Mouse (Mus musculus): ENCODE data around the gene Rbm42. TPM values are rescaled to one million over a fixed set of nuclear protein-coding genes. Genes with fewer than 3 reads are reported as not detected.

The Rbm42 gene
- polyA plus RNA-seq, 1 experiment from 2014 or later, result 101 TPM

DNA sequence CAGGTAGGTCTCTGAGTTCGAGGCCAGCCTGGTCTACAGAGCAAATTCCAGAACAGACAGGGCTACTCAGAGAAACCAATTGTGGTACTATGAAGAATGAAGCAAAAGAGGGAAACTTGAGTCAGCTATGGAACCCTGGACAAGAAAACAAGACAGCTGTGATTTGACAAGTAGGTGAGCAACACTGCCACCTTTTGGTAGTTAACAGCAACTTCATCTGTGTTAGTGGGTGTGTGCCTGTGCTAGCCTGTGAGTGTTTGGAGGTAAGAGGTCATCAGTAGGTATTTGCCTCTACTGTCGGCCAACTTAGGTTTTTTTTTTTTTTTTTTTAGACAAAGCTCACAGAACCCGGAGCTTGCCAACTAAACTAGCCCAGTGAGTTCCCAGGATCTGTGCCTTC is 19.1 kb upstream of the Rbm42 start:
- no peaks in the 10 kb centered on the region for H3K9me3 ChIP-seq (ENCODE audit: control insufficient read depth, low read length)
- DNase-seq (ENCODE audit: low spot score) (no peak), ATAC-seq (replicated peaks; ENCODE audit: low FRiP score) (no peak)
- no peak overlapping the region for H3K4me2 ChIP-seq
- H3K27ac ChIP-seq (ENCODE audit: low read depth, low read length), result no peak overlapping the region
- no peak overlapping the region for H3K4me3 ChIP-seq (ENCODE audit: low read depth, low read length)
- no peaks in the 10 kb centered on the region for H3K36me3 ChIP-seq (ENCODE audit: control insufficient read depth, insufficient read depth, low read length)
- no peaks in the 10 kb centered on the region; the same call in 1 of the 2 replicates for H3K27me3 ChIP-seq (replicated peaks; ENCODE audit: control insufficient read depth, insufficient read depth, low read length)
- peaks cover 3% of the 10 kb centered on the region; the same call in 1 of the 2 replicates for H3K4me1 ChIP-seq (replicated peaks; ENCODE audit: control insufficient read depth, insufficient read depth, low read length)
- 20% methylated on average over 3 of the region's 3 CpGs for WGBS
- no peak overlapping the region for H3K9ac ChIP-seq (ENCODE audit: low read depth, low read length)

DNA sequence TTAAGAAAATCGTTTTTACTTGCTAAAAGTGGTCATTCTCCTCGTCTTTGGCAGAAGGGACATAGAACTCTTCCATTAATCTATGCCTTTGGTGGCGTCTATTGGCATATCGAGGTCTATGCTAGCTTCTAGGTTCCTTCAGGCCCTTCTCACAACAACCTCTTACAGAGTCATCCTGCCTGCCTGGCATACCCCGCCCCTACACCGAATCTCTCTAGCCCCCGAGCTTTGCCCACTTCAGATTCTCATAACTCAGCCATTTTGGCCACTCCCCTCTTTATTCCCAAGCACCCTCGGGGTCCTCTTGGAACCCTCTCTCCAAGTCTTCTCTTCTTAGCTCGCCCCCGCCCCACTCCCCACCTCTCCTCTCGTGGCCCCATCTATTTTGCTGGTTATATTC is 15.2 kb upstream of the Rbm42 start:
- Histone ChIP-seq H3K4me2 (peak overlapping the region; percentile 95), H3K27me3 (replicated peaks; ENCODE audit: control insufficient read depth, insufficient read depth, low read length) (no peaks in the 10 kb centered on the region; the same call in 1 of the 2 replicates), H3K9ac (ENCODE audit: low read depth, low read length) (peak overlapping the region; percentile 93), H3K27ac (ENCODE audit: low read depth, low read length) (no peak overlapping the region), H3K9me3 (ENCODE audit: control insufficient read depth, low read length) (no peaks in the 10 kb centered on the region), H3K4me3 (ENCODE audit: low read depth, low read length) (peak overlapping the region; percentile 83), H3K36me3 (ENCODE audit: control insufficient read depth, insufficient read depth, low read length) (peaks cover 14% of the 10 kb centered on the region), H3K4me1 (replicated peaks; ENCODE audit: control insufficient read depth, insufficient read depth, low read length) (peaks cover 3% of the 10 kb centered on the region; the same call in 1 of the 2 replicates)
- DNase-seq (ENCODE audit: low spot score) (no peak), ATAC-seq (replicated peaks; ENCODE audit: low FRiP score) (peak; percentile 26; the same call in 1 of the 2 replicates)
- WGBS, result 7% methylated on average over 11 of the region's 11 CpGs

GRCm38 (mm10) chr7:30664529-30665200 is 14.5 kb upstream of the Rbm42 start, which contains the start of gene Haus5:
Haus5 (minus strand) TSS chr7:30664994.
- H3K4me1 ChIP-seq (replicated peaks; ENCODE audit: control insufficient read depth, insufficient read depth, low read length), result peaks cover 3% of the 10 kb centered on the region; the same call in 1 of the 2 replicates
- no peaks in the 10 kb centered on the region for H3K9me3 ChIP-seq (ENCODE audit: control insufficient read depth, low read length)
- peaks cover 18% of the 10 kb centered on the region for H3K36me3 ChIP-seq (ENCODE audit: control insufficient read depth, insufficient read depth, low read length)
- DNase-seq (ENCODE audit: low spot score), result peak; percentile 90
- H3K4me2 ChIP-seq, result peak within 1 kb of the TSS; percentile 95
- H3K27ac ChIP-seq (ENCODE audit: low read depth, low read length), result peak within 1 kb of the TSS; percentile 52
- H3K4me3 ChIP-seq (ENCODE audit: low read depth, low read length), result peak within 1 kb of the TSS; percentile 83
- H3K9ac ChIP-seq (ENCODE audit: low read depth, low read length), result peak within 1 kb of the TSS; percentile 93
- WGBS, result 1% methylated on average over 34 of the region's 34 CpGs
- no peaks in the 10 kb centered on the region; the same call in 1 of the 2 replicates for H3K27me3 ChIP-seq (replicated peaks; ENCODE audit: control insufficient read depth, insufficient read depth, low read length)
- peak; percentile 90 for ATAC-seq (replicated peaks; ENCODE audit: low FRiP score)

DNA sequence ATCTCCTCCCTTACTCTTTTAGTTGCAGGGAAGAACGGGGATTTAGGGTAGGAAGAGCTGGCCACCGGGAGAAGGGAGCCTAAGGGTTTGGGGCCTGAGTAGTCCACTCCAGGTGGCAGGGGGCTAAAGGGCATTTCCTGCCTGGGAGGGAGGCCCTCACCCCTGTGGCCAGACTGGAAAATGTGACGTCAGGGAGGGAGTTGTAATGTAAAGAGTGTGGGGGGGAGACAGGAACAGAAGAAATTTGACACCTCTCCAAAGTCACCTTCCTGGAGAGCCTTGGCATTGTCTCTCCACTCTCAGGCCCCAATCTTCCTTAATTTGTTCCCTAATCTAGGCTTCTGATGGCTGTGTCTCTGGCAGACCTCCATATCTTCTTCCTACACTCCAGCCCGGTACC is 11.0 kb downstream of the Rbm42 start:
- Histone ChIP-seq H3K36me3 (ENCODE audit: control insufficient read depth, insufficient read depth, low read length) (peaks cover 21% of the 10 kb centered on the region), H3K9me3 (ENCODE audit: control insufficient read depth, low read length) (no peaks in the 10 kb centered on the region), H3K4me2 (no peak overlapping the region), H3K27me3 (replicated peaks; ENCODE audit: control insufficient read depth, insufficient read depth, low read length) (peaks cover 24% of the 10 kb centered on the region), H3K4me3 (ENCODE audit: low read depth, low read length) (no peak overlapping the region), H3K27ac (ENCODE audit: low read depth, low read length) (no peak overlapping the region), H3K9ac (ENCODE audit: low read depth, low read length) (no peak overlapping the region), H3K4me1 (replicated peaks; ENCODE audit: control insufficient read depth, insufficient read depth, low read length) (peaks cover 21% of the 10 kb centered on the region; the same call in 1 of the 2 replicates)
- DNase-seq (ENCODE audit: low spot score), result no peak
- 25% methylated on average over 4 of the region's 4 CpGs for WGBS
- ATAC-seq (replicated peaks; ENCODE audit: low FRiP score), result no peak

DNA sequence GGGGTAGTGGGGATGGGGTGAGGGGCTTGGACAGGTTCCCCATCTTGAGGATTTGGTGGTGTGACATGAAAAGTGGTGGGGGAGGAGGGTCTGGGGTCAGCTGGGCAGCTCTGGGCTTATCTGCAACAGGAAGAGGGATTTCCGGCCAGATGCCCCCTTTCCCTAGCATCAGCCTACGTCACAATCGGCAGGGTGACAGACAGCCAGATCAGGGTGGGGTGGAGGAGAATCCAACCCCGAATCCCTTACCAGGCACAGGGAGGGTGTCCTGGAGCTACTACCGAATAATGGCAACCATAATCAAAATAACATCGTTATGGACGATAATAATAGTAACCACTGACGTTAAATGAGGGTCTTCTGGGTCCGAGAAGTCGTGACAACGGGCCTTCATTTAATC is 13.7 kb downstream of the Rbm42 start:
- peak overlapping the region; percentile 68 for H3K4me2 ChIP-seq
- H3K9ac ChIP-seq (ENCODE audit: low read depth, low read length), result 0 out of 2 replicates have a peak overlapping the region, but pooled peaks have one; percentile 5
- H3K27me3 ChIP-seq (replicated peaks; ENCODE audit: control insufficient read depth, insufficient read depth, low read length), result peaks cover 42% of the 10 kb centered on the region
- ATAC-seq (replicated peaks; ENCODE audit: low FRiP score) (no peak; the same call in 1 of the 2 replicates), DNase-seq (ENCODE audit: low spot score) (no peak)
- H3K36me3 ChIP-seq (ENCODE audit: control insufficient read depth, insufficient read depth, low read length), result peaks cover 7% of the 10 kb centered on the region; the same call in 1 of the 2 replicates
- 19% methylated on average over 11 of the region's 11 CpGs for WGBS
- H3K4me3 ChIP-seq (ENCODE audit: low read depth, low read length), result no peak overlapping the region
- peaks cover 21% of the 10 kb centered on the region; the same call in 1 of the 2 replicates for H3K4me1 ChIP-seq (replicated peaks; ENCODE audit: control insufficient read depth, insufficient read depth, low read length)
- no peaks in the 10 kb centered on the region for H3K9me3 ChIP-seq (ENCODE audit: control insufficient read depth, low read length)
- no peak overlapping the region for H3K27ac ChIP-seq (ENCODE audit: low read depth, low read length)

GRCm38 (mm10) chr7:30635752-30636151 is 14.4 kb downstream of the Rbm42 start, which contains the start of gene Etv2:
Etv2 (minus strand) TSS chr7:30635852.
- H3K9ac ChIP-seq (ENCODE audit: low read depth, low read length), result 0 out of 2 replicates have a peak within 1 kb of the TSS, but pooled peaks have one; percentile 5
- H3K4me1 ChIP-seq (replicated peaks; ENCODE audit: control insufficient read depth, insufficient read depth, low read length), result peaks cover 21% of the 10 kb centered on the region; the same call in 1 of the 2 replicates
- peak within 1 kb of the TSS; percentile 68 for H3K4me2 ChIP-seq
- peaks cover 3% of the 10 kb centered on the region; the same call in 1 of the 2 replicates for H3K36me3 ChIP-seq (ENCODE audit: control insufficient read depth, insufficient read depth, low read length)
- peak within 1 kb of the TSS; percentile 38 for H3K4me3 ChIP-seq (ENCODE audit: low read depth, low read length)
- H3K27ac ChIP-seq (ENCODE audit: low read depth, low read length), result no peak within 1 kb of the TSS
- peaks cover 42% of the 10 kb centered on the region for H3K27me3 ChIP-seq (replicated peaks; ENCODE audit: control insufficient read depth, insufficient read depth, low read length)
- DNase-seq (ENCODE audit: low spot score) (no peak), ATAC-seq (replicated peaks; ENCODE audit: low FRiP score) (no peak)
- 5% methylated on average over 5 of the region's 5 CpGs for WGBS
- H3K9me3 ChIP-seq (ENCODE audit: control insufficient read depth, low read length), result no peaks in the 10 kb centered on the region

DNA sequence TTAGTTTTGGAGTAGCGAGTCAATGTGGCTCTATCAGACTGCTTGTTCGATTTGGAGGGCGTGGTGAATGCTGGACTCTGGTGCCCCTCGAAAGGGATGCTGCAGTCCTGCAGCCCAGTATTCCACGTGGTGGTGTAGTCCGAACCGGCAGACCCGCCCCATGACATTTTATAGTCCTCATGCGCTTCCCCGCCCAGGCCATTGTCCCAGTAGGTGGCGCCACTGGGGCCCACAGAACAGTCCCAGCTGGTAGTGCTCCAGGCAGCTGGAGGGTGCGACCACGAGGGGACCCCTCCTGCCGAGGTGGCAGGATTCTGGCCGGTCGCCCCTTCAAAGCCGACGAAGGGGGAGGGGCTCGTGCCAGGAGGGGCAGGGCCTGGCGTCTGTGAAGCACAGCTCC is 15.5 kb downstream of the Rbm42 start:
- H3K9ac ChIP-seq (ENCODE audit: low read depth, low read length), result no peak overlapping the region
- H3K4me2 ChIP-seq, result peak overlapping the region; percentile 68
- 2% methylated on average over 20 of the region's 20 CpGs for WGBS
- no peaks in the 10 kb centered on the region for H3K36me3 ChIP-seq (ENCODE audit: control insufficient read depth, insufficient read depth, low read length)
- peaks cover 21% of the 10 kb centered on the region; the same call in 1 of the 2 replicates for H3K4me1 ChIP-seq (replicated peaks; ENCODE audit: control insufficient read depth, insufficient read depth, low read length)
- ATAC-seq (replicated peaks; ENCODE audit: low FRiP score) (peak; percentile 72), DNase-seq (ENCODE audit: low spot score) (peak; percentile 80)
- H3K4me3 ChIP-seq (ENCODE audit: low read depth, low read length), result peak overlapping the region; percentile 38
- H3K27me3 ChIP-seq (replicated peaks; ENCODE audit: control insufficient read depth, insufficient read depth, low read length), result peaks cover 42% of the 10 kb centered on the region
- H3K27ac ChIP-seq (ENCODE audit: low read depth, low read length), result no peak overlapping the region
- H3K9me3 ChIP-seq (ENCODE audit: control insufficient read depth, low read length), result no peaks in the 10 kb centered on the region

GRCm38 (mm10) chr7:30633762-30634412 is 16.2 kb downstream of the Rbm42 start:
- WGBS, result 18% methylated on average over 27 of the region's 27 CpGs
- Histone ChIP-seq H3K27me3 (replicated peaks; ENCODE audit: control insufficient read depth, insufficient read depth, low read length) (peaks cover 42% of the 10 kb centered on the region), H3K4me3 (ENCODE audit: low read depth, low read length) (no peak overlapping the region), H3K9ac (ENCODE audit: low read depth, low read length) (no peak overlapping the region; the same call in 1 of the 2 replicates), H3K9me3 (ENCODE audit: control insufficient read depth, low read length) (no peaks in the 10 kb centered on the region), H3K4me2 (peak overlapping the region; percentile 68), H3K27ac (ENCODE audit: low read depth, low read length) (no peak overlapping the region), H3K36me3 (ENCODE audit: control insufficient read depth, insufficient read depth, low read length) (no peaks in the 10 kb centered on the region), H3K4me1 (replicated peaks; ENCODE audit: control insufficient read depth, insufficient read depth, low read length) (peaks cover 17% of the 10 kb centered on the region; the same call in 1 of the 2 replicates)
- DNase-seq (ENCODE audit: low spot score) (no peak), ATAC-seq (replicated peaks; ENCODE audit: low FRiP score) (no peak)

All from liver, embryonic 11.5 days (tissue).